Mouse (Mus musculus): ENCODE measurements around the gene Mptx1. TPM values are rescaled to one million over a fixed set of nuclear protein-coding genes. Genes with fewer than 3 reads are reported as not detected.

Gene Mptx1
- polyA plus RNA-seq (2014; fragmentation: Illumina TruSeq; extraction: RNeasy Lipid Tissue Mini Kit (QIAGEN cat#74804); ENCODE audit: insufficient read depth, low read depth, low replicate concordance) = not detected

GRCm38 (mm10) chr1:174330218-174330617, at the start of gene Mptx1:
Gene Mptx1, plus strand, starts transcription at chr1:174330518.

GRCm38 (mm10) chr1:174364882-174365451, 34.6 kb downstream of the Mptx1 start, which contains the start of gene Olfr417:
Gene Olfr417, plus strand, starts transcription at chr1:174365122.

Other genes with a start within 250 kb of the Mptx1 start
- gene Olfr429, start 246.2 kb upstream of the Mptx1 start, polyA plus RNA-seq (2014; fragmentation: Illumina TruSeq; extraction: RNeasy Lipid Tissue Mini Kit (QIAGEN cat#74804); ENCODE audit: insufficient read depth, low read depth, low replicate concordance) = not detected
- not detected for gene Olfr427, start 233.6 kb upstream of the Mptx1 start, polyA plus RNA-seq (2014; fragmentation: Illumina TruSeq; extraction: RNeasy Lipid Tissue Mini Kit (QIAGEN cat#74804); ENCODE audit: insufficient read depth, low read depth, low replicate concordance)
- gene Olfr231, start 209.4 kb upstream of the Mptx1 start, polyA plus RNA-seq (2014; fragmentation: Illumina TruSeq; extraction: RNeasy Lipid Tissue Mini Kit (QIAGEN cat#74804); ENCODE audit: insufficient read depth, low read depth, low replicate concordance) = not detected
- gene Olfr424, start 199.0 kb upstream of the Mptx1 start, polyA plus RNA-seq (2014; fragmentation: Illumina TruSeq; extraction: RNeasy Lipid Tissue Mini Kit (QIAGEN cat#74804); ENCODE audit: insufficient read depth, low read depth, low replicate concordance) = not detected
- gene Olfr420, start 174.9 kb upstream of the Mptx1 start, polyA plus RNA-seq (2014; fragmentation: Illumina TruSeq; extraction: RNeasy Lipid Tissue Mini Kit (QIAGEN cat#74804); ENCODE audit: insufficient read depth, low read depth, low replicate concordance) = not detected
- gene Spta1, start 157.7 kb upstream of the Mptx1 start, polyA plus RNA-seq (2014; fragmentation: Illumina TruSeq; extraction: RNeasy Lipid Tissue Mini Kit (QIAGEN cat#74804); ENCODE audit: insufficient read depth, low read depth, low replicate concordance) = 0.08 TPM
- gene Olfr419, start 78.5 kb upstream of the Mptx1 start, polyA plus RNA-seq (2014; fragmentation: Illumina TruSeq; extraction: RNeasy Lipid Tissue Mini Kit (QIAGEN cat#74804); ENCODE audit: insufficient read depth, low read depth, low replicate concordance) = not detected
- not detected for gene Olfr417, start 34.6 kb downstream of the Mptx1 start, polyA plus RNA-seq (2014; fragmentation: Illumina TruSeq; extraction: RNeasy Lipid Tissue Mini Kit (QIAGEN cat#74804); ENCODE audit: insufficient read depth, low read depth, low replicate concordance)
- gene Olfr248, start 60.5 kb downstream of the Mptx1 start, polyA plus RNA-seq (2014; fragmentation: Illumina TruSeq; extraction: RNeasy Lipid Tissue Mini Kit (QIAGEN cat#74804); ENCODE audit: insufficient read depth, low read depth, low replicate concordance) = not detected
- gene Olfr414, start 93.5 kb downstream of the Mptx1 start, polyA plus RNA-seq (2014; fragmentation: Illumina TruSeq; extraction: RNeasy Lipid Tissue Mini Kit (QIAGEN cat#74804); ENCODE audit: insufficient read depth, low read depth, low replicate concordance) = not detected
- not detected for gene Olfr220, start 111.6 kb downstream of the Mptx1 start, polyA plus RNA-seq (2014; fragmentation: Illumina TruSeq; extraction: RNeasy Lipid Tissue Mini Kit (QIAGEN cat#74804); ENCODE audit: insufficient read depth, low read depth, low replicate concordance)
- gene Fmn2, start 171.3 kb downstream of the Mptx1 start, polyA plus RNA-seq (2014; fragmentation: Illumina TruSeq; extraction: RNeasy Lipid Tissue Mini Kit (QIAGEN cat#74804); ENCODE audit: insufficient read depth, low read depth, low replicate concordance) = 0.48 TPM